Mouse (Mus musculus): ENCODE results near the gene Atp9a. TPM values are rescaled to one million over a fixed set of nuclear protein-coding genes. Genes with fewer than 3 reads are reported as not detected.

The Atp9a gene
- polyA plus RNA-seq, 1 experiment from 2014 or later, result 60.4 TPM

DNA sequence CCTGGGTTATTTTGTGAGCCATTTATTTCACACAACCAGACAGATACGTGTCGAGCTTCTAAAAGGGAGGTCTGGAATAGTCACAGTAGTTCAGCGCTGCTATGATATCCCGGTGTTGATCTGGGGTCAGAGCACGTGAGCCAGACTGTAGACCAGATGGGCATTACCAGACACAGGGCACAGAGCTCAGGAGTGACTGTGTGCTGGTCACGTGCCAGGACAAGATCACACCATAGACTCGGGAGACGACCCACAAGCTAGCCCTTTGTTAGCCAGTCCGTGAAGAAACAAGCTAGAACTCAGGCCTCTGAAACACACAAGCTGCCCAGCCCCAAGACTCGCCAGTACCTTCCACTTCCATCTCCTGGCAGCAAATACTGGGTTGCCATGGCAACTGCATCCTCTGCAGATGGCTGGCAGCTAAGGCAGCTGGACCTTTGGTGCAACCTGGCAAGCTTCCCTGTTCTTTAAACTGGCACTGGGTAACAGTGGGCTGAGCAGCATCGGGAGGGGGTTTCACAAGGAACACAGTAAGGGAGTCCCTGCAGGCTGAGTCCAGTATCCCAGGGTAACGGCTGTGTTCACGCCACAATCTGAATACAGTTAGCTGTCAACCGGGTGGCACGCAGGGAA, 63.4 kb downstream of the Atp9a start:
- peak; percentile 93 for ATAC-seq (ENCODE audit: low FRiP score)
- Histone ChIP-seq H3K27me3 (no peaks in the 10 kb centered on the region), H3K4me3 (no peak overlapping the region), H3K4me2 (no peak overlapping the region), H3K36me3 (peaks cover 70% of the 10 kb centered on the region), H3K9me3 (0 out of 2 replicates have a peak, but pooled peaks cover 5% of the 10 kb centered on the region), H3K9ac (no peak overlapping the region), H3K4me1 (replicated peaks) (peaks cover 28% of the 10 kb centered on the region), H3K27ac (peak overlapping the region; percentile 88)
- WGBS, result 35% methylated on average over 15 of the region's 15 CpGs

DNA sequence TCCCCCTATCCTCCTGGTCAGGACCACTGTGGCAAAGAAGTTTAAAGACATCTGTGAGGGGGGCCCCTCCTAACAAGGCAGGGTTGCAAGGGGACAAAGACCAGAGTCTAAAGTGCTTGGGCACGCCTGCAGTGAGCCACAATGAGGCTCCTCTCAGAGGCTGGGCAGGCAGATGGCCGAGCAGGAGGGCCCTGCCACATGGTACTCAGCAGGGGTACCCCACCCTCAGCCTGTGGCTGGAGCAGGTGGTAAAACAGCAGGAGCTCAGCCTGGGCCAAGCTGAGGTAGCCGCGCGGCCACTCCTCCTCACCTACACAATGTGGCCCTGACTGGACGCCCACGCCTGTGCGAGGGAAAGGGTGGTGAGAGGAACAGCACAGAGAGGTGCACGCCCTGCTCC, 64.6 kb downstream of the Atp9a start:
- H3K36me3 ChIP-seq, result peaks cover 74% of the 10 kb centered on the region
- WGBS, result 39% methylated on average over 9 of the region's 9 CpGs
- H3K4me1 ChIP-seq (replicated peaks), result peaks cover 27% of the 10 kb centered on the region
- no peaks in the 10 kb centered on the region for H3K27me3 ChIP-seq
- no peak overlapping the region for H3K4me2 ChIP-seq
- peak; percentile 49 for ATAC-seq (ENCODE audit: low FRiP score)
- no peak overlapping the region for H3K9ac ChIP-seq
- H3K4me3 ChIP-seq, result no peak overlapping the region
- peak overlapping the region; percentile 88 for H3K27ac ChIP-seq
- 0 out of 2 replicates have a peak, but pooled peaks cover 5% of the 10 kb centered on the region for H3K9me3 ChIP-seq

DNA sequence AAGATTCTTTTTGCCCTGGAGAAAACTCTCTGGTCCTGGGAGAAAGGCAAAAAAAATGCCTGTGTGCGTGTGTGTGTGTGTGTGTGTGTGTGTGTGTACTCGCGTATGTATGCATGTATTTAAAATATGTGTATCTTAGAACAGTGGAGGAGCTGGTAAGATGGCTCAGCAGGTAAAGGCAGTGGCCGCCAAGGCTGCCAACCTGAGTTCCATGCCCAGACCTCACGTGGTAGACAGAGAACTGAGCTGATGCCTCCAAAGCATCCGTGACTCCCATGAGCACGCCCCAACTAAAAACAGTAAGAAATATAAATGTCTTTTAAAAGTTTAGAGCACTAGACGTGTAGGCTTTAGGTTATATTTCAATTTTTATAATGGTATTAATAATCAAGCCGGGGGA, 70.5 kb downstream of the Atp9a start:
- no peak for ATAC-seq (ENCODE audit: low FRiP score)
- H3K9ac ChIP-seq, result no peak overlapping the region
- 93% methylated on average over 9 of the region's 9 CpGs for WGBS

DNA sequence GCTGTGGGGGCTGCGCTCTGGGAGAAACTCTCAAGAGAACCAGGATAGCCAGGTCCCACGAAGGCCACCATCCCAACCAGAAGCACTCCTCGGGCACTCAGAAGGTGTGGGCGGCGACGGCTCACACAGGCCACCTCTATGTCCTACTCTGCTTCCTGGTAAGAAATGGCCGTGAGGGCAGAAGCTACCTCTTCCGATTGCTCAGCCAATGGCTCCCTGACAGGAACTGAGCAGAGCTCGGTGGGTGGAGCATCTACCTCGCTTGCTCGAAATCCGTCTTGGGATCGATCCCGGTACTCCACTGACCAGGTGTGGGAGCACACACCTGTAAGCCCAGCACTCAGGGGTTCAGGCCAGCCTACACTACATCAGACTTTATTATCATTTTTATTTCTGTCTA, 72.0 kb downstream of the Atp9a start:
- peaks cover 81% of the 10 kb centered on the region for H3K36me3 ChIP-seq
- H3K4me2 ChIP-seq, result no peak overlapping the region
- H3K4me1 ChIP-seq (replicated peaks), result no peaks in the 10 kb centered on the region
- H3K9me3 ChIP-seq, result 0 out of 2 replicates have a peak, but pooled peaks cover 5% of the 10 kb centered on the region
- H3K4me3 ChIP-seq, result no peak overlapping the region
- no peak overlapping the region for H3K9ac ChIP-seq
- H3K27me3 ChIP-seq, result no peaks in the 10 kb centered on the region
- no peak for ATAC-seq (ENCODE audit: low FRiP score)
- 91% methylated on average over 14 of the region's 14 CpGs for WGBS
- H3K27ac ChIP-seq, result no peak overlapping the region

More for the DNA sequence above, 70.5 kb downstream of the Atp9a start:
- H3K4me1 ChIP-seq (replicated peaks), result 0 out of 2 replicates have a peak, but pooled peaks cover under 1% of the 10 kb centered on the region
- H3K4me3 ChIP-seq, result no peak overlapping the region
- H3K36me3 ChIP-seq, result peaks cover 78% of the 10 kb centered on the region
- H3K4me2 ChIP-seq, result no peak overlapping the region
- 0 out of 2 replicates have a peak, but pooled peaks cover 5% of the 10 kb centered on the region for H3K9me3 ChIP-seq
- no peak overlapping the region for H3K27ac ChIP-seq
- no peaks in the 10 kb centered on the region for H3K27me3 ChIP-seq

DNA sequence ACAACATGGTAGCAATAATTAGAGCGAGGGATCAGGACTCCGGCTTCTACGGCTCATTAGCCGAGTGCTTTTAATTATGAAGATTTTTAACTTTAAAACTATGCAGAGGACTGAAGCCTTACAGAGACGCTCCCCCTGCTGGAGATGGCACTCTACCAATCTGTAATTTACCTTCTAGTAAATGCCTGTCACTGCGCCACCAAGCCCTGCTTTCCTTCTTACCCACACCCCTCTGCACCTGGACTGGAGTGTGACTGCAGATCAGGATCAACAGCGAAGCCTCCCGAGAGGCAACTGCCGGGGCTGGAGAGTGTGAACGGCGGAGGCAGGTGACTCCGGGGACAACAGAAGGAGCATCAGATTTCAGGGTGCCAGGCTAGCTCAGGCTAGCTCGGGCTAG, 72.4 kb downstream of the Atp9a start:
- Histone ChIP-seq H3K4me3 (no peak overlapping the region), H3K4me2 (no peak overlapping the region), H3K9me3 (0 out of 2 replicates have a peak, but pooled peaks cover 5% of the 10 kb centered on the region), H3K4me1 (replicated peaks) (no peaks in the 10 kb centered on the region), H3K27ac (no peak overlapping the region), H3K9ac (no peak overlapping the region), H3K36me3 (peaks cover 80% of the 10 kb centered on the region), H3K27me3 (no peaks in the 10 kb centered on the region)
- ATAC-seq (ENCODE audit: low FRiP score), result no peak
- WGBS, result 81% methylated on average over 13 of the region's 13 CpGs

DNA sequence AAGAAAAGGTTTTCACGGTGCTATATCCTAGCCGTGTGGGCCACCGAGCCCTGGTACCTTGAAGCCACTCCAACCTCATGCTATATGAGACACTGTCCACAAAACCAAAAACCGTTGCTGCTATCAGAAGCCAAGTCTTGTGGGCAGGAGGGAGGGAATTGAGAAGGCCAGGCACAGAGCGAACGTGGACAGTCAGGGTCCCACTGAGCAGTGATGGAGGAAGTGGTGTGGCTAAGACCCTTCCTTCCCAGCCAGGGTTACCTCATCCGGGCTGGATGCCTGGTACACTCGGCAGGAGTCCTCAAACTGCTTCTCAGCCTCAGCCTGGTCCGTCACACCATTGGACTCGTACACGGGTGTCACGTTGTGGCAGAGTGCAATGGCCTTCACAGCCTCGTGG, 74.5 kb downstream of the Atp9a start:
- Histone ChIP-seq H3K4me3 (no peak overlapping the region), H3K4me1 (replicated peaks) (no peaks in the 10 kb centered on the region), H3K27me3 (no peaks in the 10 kb centered on the region), H3K9me3 (no peaks in the 10 kb centered on the region), H3K9ac (no peak overlapping the region), H3K4me2 (no peak overlapping the region), H3K27ac (no peak overlapping the region), H3K36me3 (peaks cover 75% of the 10 kb centered on the region)
- ATAC-seq (ENCODE audit: low FRiP score), result no peak
- WGBS, result 85% methylated on average over 13 of the region's 13 CpGs

DNA sequence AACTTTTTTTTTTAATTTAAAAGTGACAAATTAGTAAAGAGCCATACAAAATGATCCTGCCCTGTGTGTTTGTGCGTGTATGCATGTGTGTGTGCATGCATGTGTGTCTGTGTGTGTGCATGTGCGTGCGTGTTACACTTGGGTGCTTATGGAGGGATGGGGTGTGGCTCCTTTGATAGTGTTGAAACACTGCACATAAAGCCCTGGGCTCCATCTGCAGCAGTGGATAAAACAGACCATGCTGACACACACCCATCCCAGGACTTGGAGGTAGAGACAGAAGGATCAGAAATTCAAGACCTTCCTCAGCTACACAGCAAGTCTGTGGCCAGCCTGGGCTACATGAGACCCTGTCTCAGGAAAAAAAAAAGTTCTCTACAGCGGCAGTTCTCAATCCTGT, 76.5 kb downstream of the Atp9a start:
- Histone ChIP-seq H3K4me1 (replicated peaks) (no peaks in the 10 kb centered on the region), H3K4me3 (no peak overlapping the region), H3K36me3 (peaks cover 80% of the 10 kb centered on the region), H3K4me2 (no peak overlapping the region), H3K9ac (no peak overlapping the region), H3K27me3 (0 out of 2 replicates have a peak, but pooled peaks cover 2% of the 10 kb centered on the region), H3K9me3 (no peaks in the 10 kb centered on the region), H3K27ac (no peak overlapping the region)
- no peak for ATAC-seq (ENCODE audit: low FRiP score)
- WGBS, result over 99% methylated on average over 4 of the region's 4 CpGs

DNA sequence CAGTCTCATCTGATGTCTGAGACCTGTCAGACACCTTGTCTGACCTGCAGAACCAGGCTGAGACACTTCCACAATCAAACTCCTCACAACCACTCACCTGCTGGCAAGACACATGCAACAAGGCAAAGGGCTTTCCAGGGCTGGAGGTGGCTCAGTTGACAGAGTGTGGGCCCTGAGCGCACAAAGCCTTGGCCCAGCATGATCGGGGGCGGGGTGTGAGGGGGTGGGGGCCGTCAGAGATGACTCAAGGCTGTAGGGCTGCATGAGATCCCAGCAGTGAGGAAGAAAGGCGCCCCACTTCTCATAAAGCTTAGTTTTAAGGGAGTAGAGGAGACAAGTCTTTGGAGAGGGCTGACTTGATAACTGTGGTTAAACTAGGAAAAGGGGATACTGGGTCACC, 78.5 kb downstream of the Atp9a start:
- H3K36me3 ChIP-seq, result peaks cover 86% of the 10 kb centered on the region
- H3K27me3 ChIP-seq, result 0 out of 2 replicates have a peak, but pooled peaks cover 2% of the 10 kb centered on the region
- no peaks in the 10 kb centered on the region for H3K9me3 ChIP-seq
- H3K27ac ChIP-seq, result no peak overlapping the region
- no peak for ATAC-seq (ENCODE audit: low FRiP score)
- no peaks in the 10 kb centered on the region for H3K4me1 ChIP-seq (replicated peaks)
- no peak overlapping the region for H3K9ac ChIP-seq
- 80% methylated on average over 5 of the region's 5 CpGs for WGBS
- no peak overlapping the region for H3K4me2 ChIP-seq
- no peak overlapping the region for H3K4me3 ChIP-seq

DNA sequence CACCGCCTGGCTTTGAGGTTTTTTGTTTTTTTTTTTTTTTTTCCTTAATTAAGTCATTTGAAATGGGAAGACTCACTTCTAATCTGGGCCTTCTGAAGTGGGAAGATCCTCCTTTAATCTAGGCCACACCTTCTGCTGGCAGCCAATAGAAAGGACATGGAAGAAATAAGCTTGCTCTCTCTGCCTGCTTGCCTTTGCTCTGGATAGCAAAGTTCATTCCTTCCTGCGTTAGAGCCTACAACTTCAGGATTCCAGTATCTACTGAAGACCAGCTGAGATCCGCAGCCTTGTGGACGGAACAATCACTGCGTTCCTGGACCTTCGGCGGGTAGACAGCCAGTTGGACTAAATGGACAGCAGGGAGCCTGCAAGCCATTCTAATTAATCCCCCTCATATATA, 79.0 kb downstream of the Atp9a start:
- Histone ChIP-seq H3K4me1 (replicated peaks) (no peaks in the 10 kb centered on the region), H3K9ac (no peak overlapping the region), H3K4me3 (no peak overlapping the region), H3K4me2 (no peak overlapping the region), H3K36me3 (peaks cover 87% of the 10 kb centered on the region), H3K9me3 (no peaks in the 10 kb centered on the region), H3K27ac (no peak overlapping the region), H3K27me3 (0 out of 2 replicates have a peak, but pooled peaks cover 2% of the 10 kb centered on the region)
- ATAC-seq (ENCODE audit: low FRiP score), result no peak
- 85% methylated on average over 7 of the region's 7 CpGs for WGBS

DNA sequence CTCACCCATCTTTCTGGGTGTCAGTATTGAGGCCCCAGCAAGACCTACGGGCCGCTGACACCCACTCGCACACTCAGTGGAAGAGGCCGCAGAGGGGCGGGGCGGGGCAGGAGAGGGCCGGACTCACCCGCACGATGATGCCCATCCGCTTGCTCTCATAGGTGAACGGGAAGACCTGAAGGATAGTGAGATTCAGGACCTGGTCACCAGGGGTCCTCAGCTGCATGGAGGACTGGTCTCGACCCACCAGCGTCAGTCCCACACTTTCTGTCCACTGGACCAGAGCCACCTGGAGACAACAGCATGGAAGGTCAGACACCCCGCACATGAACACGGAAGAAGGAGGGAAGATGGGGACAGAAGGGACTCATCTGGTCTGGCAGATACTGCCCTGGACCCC, 80.4 kb downstream of the Atp9a start:
- Histone ChIP-seq H3K4me3 (no peak overlapping the region), H3K9ac (no peak overlapping the region), H3K36me3 (peaks cover 86% of the 10 kb centered on the region), H3K27ac (no peak overlapping the region), H3K9me3 (no peaks in the 10 kb centered on the region), H3K4me1 (replicated peaks) (no peaks in the 10 kb centered on the region), H3K4me2 (no peak overlapping the region), H3K27me3 (0 out of 2 replicates have a peak, but pooled peaks cover 2% of the 10 kb centered on the region)
- no peak for ATAC-seq (ENCODE audit: low FRiP score)
- WGBS, result 71% methylated on average over 15 of the region's 15 CpGs

DNA sequence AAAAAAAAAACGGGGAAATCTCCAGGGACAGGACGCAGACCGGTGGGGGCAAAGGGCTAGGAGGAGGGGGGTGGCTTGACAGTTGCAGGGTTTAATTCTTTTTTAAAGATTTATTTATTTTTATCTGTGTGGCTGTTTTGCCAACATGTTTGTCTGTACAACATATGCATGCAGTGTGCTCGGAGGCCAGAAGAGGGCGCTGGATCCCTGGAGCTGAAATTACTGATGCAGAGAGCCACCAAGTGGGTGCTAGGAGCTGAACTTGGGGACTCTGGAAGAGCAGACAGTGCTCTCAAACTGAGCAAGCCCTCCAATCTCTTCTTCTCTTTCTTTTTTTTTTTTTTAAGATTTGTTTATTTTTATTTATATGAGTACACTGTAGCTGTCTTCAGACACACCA, 81.9 kb downstream of the Atp9a start:
- Histone ChIP-seq H3K4me3 (no peak overlapping the region), H3K9me3 (no peaks in the 10 kb centered on the region), H3K4me2 (no peak overlapping the region), H3K27me3 (0 out of 2 replicates have a peak, but pooled peaks cover 2% of the 10 kb centered on the region), H3K27ac (no peak overlapping the region), H3K4me1 (replicated peaks) (no peaks in the 10 kb centered on the region), H3K36me3 (peaks cover 79% of the 10 kb centered on the region), H3K9ac (no peak overlapping the region)
- ATAC-seq (ENCODE audit: low FRiP score), result no peak
- WGBS, result 62% methylated on average over 5 of the region's 5 CpGs

DNA sequence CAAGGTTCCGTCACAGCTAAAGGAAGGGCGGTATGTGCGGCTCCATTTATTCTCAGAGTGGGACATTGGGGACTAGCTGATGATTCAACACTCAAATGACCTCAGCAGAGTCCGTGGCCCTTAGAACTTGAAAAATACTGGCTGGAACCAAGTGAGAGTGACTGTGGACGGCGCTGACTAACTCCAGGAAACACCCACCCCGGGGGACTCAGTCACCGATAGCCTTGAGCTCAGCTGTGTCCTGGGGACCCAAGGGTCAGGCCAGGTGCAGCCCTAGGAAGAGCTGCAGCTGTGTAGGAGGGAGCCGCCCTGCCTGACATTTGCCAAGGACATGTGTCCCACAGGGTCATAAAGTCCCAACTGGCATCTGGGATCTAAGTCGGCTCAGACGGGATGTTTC, 83.7 kb downstream of the Atp9a start:
- H3K9ac ChIP-seq, result no peak overlapping the region
- WGBS, result 89% methylated on average over 11 of the region's 11 CpGs
- H3K4me1 ChIP-seq (replicated peaks), result peaks cover 10% of the 10 kb centered on the region
- no peak overlapping the region for H3K4me3 ChIP-seq
- no peak overlapping the region for H3K4me2 ChIP-seq
- no peak overlapping the region for H3K27ac ChIP-seq
- no peaks in the 10 kb centered on the region for H3K9me3 ChIP-seq
- no peak for ATAC-seq (ENCODE audit: low FRiP score)
- H3K36me3 ChIP-seq, result peaks cover 69% of the 10 kb centered on the region
- 0 out of 2 replicates have a peak, but pooled peaks cover 2% of the 10 kb centered on the region for H3K27me3 ChIP-seq
